Mouse (Mus musculus) 416B (cell line): ENCODE data around the gene Adipor2.

ENCODE experiments used
- DNase-seq: peaks from one replicate; pipeline ENCODE4 v3.0.0; 2011; ENCODE audit warnings: low read depth

Adipor2 gene

GRCm38 (mm10) chr6:119420357-119420756 lies 2.9 kb upstream of the Adipor2 start:
- peak; percentile 70 for DNase-seq

GRCm38 (mm10) chr6:119419412-119419811 lies 1.9 kb upstream of the Adipor2 start:
- no peak for DNase-seq

GRCm38 (mm10) chr6:119418392-119419251 lies 1.1 kb upstream of the Adipor2 start:
- DNase-seq: no peak

- DNase-seq: no peak
These were observed 317 bp upstream of the Adipor2 start for GRCm38 (mm10) chr6:119417821-119418220.

GRCm38 (mm10) chr6:119416643-119417042 lies 861 bp downstream of the Adipor2 start:
- peak; percentile 38 for DNase-seq

- DNase-seq: no peak
These were observed 3.1 kb downstream of the Adipor2 start for GRCm38 (mm10) chr6:119414262-119415043.

- no peak for DNase-seq
These were observed 4.9 kb downstream of the Adipor2 start for GRCm38 (mm10) chr6:119412588-119412987.

- no peak for DNase-seq
These were observed 6.0 kb downstream of the Adipor2 start for GRCm38 (mm10) chr6:119411511-119411910.

GRCm38 (mm10) chr6:119409766-119410165 lies 7.7 kb downstream of the Adipor2 start:
- DNase-seq: no peak

GRCm38 (mm10) chr6:119408582-119408981 lies 8.9 kb downstream of the Adipor2 start:
- peak; percentile 90 for DNase-seq

- no peak for DNase-seq
These were observed 9.7 kb downstream of the Adipor2 start for GRCm38 (mm10) chr6:119407818-119408217.

- DNase-seq: no peak
These were observed 11.0 kb downstream of the Adipor2 start for GRCm38 (mm10) chr6:119406528-119406927.

- no peak for DNase-seq
These were observed 12.2 kb downstream of the Adipor2 start for GRCm38 (mm10) chr6:119405310-119405709.

GRCm38 (mm10) chr6:119404854-119405253 lies 12.7 kb downstream of the Adipor2 start:
- no peak for DNase-seq

GRCm38 (mm10) chr6:119402976-119403375 lies 14.5 kb downstream of the Adipor2 start:
- DNase-seq: peak; percentile 60

- no peak for DNase-seq
These were observed 15.8 kb downstream of the Adipor2 start for GRCm38 (mm10) chr6:119401545-119402304.

GRCm38 (mm10) chr6:119400649-119401048 lies 16.9 kb downstream of the Adipor2 start:
- DNase-seq: no peak

GRCm38 (mm10) chr6:119399371-119399770 lies 18.1 kb downstream of the Adipor2 start:
- DNase-seq: no peak

- peak; percentile 98 for DNase-seq
These were observed 21.2 kb downstream of the Adipor2 start for GRCm38 (mm10) chr6:119396309-119396634.

- DNase-seq: peak; percentile 89
These were observed 21.8 kb downstream of the Adipor2 start for GRCm38 (mm10) chr6:119395421-119396308.

- DNase-seq: peak; percentile 77
These were observed 24.7 kb downstream of the Adipor2 start for GRCm38 (mm10) chr6:119392836-119393235.
